Mouse (Mus musculus) left cerebral cortex, postnatal 4 days (tissue): Measurements from ENCODE around the gene Fer. TPM values are rescaled to one million over a fixed set of nuclear protein-coding genes. Genes with fewer than 3 reads are reported as not detected.
A peak's percentile ranks its signal among the peaks of the same experiment; 100 is the strongest.

Experiments used
- DNase-seq: peaks from one replicate; pipeline ENCODE4 v3.0.0-alpha.2; 2022
- intact Hi-C: fragments of 180-260 bp; cut with DNase I; formaldehyde crosslinking; loops from one replicate; pipeline ENCODE4 v1.15.1; 2025
- total RNA-seq, 2 experiments: library from RNA; stranded (reverse); gene quantifications; 2 replicates each; pipeline ENCODE4 v1.2.3; 2021

Gene Fer
- total RNA-seq, 2 experiments from 2014 or later: 43.3 to 44.6 TPM

DNA sequence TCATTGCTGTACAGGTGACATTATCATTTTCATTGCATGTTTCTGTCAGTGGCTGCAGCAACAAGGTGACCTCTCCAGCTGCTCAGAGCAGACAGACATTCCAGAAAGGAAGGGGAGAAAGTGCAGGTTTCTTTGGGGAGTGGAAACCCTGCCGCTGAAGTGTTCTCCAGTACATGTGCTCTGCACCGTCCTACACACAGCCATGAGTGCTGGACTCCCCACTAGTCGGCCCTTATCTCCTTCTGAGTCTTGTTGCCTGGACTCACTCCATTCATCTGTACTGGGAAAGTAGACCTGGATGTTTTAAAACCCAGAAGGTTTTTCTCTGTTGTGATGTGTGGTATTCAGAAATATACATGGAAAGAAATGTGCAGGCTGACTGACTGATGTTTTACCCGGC, 109.3 kb downstream of the Fer start:
- DNase-seq: no peak
- intact Hi-C loops: no loop called here

DNA sequence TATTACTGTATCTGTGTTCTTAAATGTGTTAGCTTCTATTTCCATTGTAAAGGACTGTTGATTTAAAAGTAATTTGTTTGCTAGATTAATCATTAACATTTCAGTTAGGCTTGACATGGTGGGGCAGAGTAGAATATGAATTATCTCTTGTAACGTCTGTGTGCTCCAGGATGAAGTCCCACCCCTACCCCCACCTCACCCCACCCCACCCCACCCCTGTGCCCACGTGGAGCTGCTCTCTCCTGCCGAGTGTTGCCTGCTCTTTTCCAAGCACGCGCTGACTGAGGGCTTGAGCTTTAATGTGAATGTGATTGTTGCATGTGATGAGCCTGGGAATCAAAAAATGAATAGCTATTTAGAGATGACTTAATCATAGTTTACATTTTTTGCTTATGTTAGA, 110.9 kb downstream of the Fer start:
- intact Hi-C loops: no loop called here
- no peak for DNase-seq

DNA sequence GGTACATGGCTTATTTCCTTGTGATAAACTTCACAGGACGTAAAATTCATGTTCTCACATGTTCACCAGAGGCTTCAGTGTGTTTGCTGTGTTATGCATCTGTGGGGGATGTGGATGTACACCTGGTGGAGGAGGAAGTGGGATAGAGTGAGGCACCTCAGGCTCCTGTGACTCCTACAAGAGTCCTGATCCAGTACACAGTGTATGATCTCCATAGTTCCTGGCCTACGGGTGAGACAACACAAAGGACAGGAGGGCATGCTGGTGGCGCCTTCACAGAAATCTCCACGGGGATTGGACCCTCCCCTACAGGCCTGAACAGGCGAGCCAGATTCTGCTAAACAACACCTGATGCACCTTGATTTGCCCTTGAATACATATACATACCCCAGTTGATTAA, 111.4 kb downstream of the Fer start:
- intact Hi-C loops: no loop called here
- DNase-seq: no peak

DNA sequence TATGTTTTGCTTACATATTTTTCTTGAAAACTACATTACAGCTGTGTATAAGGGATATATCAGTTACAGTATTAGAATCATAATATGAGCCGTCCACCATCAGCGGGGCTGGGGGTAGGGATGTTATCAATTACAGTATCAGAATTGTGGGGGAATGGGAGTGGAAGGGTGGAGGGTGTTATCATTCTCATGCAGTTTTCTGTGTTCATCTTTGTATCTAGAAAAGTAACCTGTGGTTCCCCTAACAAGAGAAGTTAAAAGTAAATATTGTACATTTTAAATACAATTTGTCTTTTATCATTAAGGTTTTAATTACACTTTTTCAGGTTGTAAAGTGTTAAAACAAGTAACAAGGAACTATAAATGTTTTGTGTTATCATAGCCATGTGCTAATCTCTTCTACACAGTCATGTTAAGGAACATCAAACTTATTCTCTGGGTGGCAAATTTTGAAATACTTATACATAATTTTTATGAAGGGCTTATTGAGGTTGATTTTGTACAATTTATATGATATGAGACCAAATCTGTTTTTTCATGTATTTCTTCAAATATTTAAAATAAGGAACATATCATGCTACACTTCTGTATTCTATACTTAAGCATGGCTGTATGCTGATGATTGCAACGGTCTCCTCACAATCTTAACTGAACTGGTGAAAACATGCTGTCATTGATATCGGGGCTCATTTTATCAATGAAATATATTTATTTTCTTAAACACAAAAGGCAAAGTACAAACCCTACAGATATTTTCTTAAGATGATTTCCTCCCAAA, 116.1 kb downstream of the Fer start:
- intact Hi-C loops: no loop called here
- no peak for DNase-seq

DNA sequence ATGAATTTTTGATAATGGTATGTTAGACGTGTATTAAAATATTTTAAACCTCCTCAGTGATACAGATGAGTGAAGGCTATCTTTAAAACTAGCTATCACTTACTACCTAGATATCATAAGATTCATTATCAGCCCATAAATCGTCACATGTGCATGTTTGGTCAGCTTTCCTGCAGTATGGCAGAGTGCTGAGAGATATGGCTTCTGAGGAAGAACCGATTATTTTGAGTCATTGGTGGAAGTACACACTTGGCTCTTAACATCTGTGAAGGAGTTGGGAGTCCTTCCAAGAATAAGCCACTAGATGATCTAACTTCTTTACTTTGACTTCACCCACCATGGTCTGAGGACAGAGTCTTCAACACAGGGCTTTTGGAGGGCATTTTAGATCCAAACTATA, 117.3 kb downstream of the Fer start:
- intact Hi-C loops: no loop called here
- DNase-seq: no peak

DNA sequence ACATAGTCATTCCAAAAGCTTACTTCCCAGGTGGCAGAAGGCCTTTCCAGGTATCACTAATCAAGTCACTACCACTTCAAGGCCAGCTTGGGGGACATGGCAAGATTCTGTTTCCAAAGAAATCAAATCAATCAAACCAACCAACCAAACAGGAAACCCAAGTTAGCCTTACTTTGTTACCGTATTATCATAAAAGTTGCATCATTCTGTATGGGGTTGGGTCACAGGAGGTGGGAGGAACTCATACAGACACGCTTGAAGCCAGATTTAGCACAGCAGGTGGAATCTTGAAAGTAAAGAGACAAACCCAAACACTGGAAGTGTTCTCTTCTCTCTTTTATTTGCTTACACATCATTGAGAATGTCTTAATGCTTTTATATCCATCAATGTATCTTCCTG, 125.8 kb downstream of the Fer start:
- DNase-seq: no peak
- intact Hi-C loops: no loop called here

DNA sequence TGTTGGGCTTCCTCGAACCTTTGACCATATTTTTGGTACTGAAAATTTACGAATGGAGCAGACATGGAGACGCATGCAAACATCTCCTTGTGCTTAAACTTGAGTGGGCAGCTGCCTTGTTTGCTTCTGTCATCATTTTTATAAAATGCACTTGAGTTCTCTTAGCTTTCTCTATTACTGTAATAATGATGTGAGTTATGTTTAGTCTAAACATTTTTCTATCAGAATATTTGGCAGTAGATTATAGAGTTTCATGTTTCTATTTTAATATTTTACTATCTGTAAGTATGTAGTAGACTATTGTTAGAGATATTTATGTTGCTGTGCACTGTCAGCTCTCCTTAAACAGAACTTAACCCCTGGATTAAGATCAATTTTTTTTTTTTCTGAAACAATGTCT, 128.3 kb downstream of the Fer start:
- DNase-seq: no peak

DNA sequence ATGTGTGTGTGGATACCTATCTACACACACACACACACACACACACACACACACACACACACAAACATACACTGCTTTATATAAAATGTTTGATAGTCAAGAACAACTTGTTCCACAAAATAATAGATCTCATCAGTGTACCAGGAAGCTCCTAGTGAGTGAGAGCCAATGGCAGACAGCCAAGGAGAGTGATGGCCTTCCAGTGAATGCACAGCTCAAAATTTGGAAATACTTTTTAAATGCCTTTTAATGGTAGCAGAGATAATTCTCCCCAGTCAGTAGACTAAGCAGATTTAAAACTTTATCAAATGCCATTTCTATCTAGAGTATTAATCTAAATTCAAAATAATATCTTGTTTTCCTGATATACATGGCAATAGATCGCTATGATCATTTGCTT, 133.1 kb downstream of the Fer start:
- intact Hi-C loops: no loop called here
- no peak for DNase-seq

More for the DNA sequence above, 128.3 kb downstream of the Fer start:
- intact Hi-C loops: no loop called here

DNA sequence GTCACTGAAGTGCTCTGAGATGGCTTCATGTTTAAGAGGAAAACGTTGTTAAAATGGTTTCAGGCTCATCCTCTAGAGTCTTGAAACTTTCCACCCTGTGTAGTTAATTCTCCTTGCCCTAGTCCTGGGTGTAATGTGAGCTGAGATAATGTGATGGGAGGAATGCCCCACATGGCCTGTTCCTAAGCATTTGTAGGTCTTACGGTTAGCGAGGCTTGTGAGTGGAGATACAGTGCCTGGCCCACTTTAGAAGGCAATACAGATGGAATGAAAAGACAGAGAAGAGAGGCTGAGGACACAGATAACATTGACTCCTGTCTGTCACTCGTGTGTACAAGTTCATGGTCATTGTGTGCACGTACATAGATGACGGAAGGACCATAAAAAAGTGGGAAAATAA, 134.8 kb downstream of the Fer start:
- intact Hi-C loops: no loop called here
- DNase-seq: no peak

DNA sequence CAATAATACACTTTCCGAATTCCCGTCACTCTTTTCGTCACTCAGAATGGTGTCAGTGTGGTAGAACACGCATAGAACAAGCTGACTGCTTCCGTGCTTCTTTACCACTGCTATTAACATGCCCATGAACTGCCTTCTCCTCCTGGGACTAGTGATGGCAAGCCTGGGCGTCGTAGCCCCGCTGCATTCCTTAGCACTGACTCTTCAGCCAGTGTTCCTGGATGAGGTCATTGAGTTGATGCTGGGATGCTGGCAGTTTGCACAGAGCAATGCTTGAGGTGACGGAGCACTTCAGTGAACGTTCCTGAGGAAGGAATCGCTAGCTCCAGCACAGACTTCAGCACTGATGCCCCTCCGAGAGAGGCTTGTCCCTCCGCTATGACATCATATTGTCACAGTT, 140.6 kb downstream of the Fer start:
- no peak for DNase-seq
- intact Hi-C loops: no loop called here

DNA sequence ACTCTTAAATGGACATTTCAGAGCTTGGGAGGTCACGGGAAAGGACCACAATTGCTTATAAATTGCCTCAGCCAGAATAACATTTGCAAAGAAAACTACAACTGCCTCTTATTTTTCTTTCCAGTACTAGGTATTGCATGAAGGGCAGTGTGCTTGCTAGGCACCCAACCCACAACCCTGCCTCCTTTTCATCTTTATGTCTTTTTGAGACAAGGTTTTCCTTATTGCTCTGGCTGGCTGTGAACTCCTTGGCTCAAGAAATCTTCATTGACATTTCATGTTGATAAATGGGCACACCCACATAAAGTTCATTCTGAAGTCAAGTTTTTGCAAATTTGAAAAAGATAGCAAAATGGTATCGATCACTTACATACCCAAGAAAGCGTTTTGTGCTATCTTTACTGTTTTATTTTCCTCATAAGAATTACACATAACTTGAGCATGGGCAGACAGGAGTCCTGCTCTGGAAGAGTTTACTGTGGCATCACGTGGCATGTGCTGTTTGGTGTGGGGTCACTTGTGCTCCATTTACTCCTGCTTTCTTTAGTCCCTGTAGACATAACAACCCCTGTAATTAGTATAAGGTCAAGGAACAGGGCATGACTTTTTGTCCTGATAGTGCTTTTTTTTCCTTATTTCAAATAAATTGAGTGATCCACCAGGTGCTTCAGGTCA, 142.8 kb downstream of the Fer start:
- intact Hi-C loops: no loop called here
- DNase-seq: no peak

DNA sequence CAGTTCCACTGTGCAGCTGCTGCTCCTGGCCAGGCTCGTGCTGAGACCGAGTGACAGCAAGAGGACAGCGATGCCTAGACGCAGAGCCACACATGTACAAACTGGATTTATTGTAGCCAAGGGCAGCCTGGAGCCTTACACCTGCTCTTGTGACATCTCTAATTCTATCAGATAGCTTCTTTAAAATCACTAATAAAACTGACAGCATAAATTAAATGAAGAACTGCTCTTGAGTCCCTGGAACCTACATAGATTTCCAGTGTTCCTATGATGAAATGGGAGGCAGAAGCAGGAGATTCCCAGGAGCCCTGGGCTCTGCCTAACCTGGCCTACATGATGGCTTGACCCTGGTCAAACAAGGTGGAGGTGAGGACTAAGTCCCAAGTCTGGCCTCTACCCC, 153.7 kb downstream of the Fer start:
- no peak for DNase-seq
- intact Hi-C loops: no loop called here

DNA sequence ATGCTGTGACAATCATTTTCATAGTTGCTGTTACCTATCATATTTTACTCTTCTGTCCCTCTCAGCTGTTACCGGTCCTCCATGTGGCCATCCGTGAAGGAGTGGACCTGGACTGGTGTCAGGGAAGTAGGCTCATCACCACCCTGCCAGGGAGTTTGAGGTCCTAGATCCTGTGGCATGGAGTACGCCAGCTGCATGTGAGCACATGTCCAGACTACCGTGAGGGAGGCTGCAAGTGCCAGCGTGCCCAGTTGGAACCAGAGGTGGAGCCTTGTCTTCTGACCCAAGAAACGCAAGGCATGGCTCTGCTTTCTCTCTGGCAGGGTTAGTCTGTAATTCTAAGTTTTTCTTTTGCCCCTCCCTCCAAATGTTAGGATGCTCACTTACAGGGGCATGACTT, 155.4 kb downstream of the Fer start:
- intact Hi-C loops: no loop called here

DNA sequence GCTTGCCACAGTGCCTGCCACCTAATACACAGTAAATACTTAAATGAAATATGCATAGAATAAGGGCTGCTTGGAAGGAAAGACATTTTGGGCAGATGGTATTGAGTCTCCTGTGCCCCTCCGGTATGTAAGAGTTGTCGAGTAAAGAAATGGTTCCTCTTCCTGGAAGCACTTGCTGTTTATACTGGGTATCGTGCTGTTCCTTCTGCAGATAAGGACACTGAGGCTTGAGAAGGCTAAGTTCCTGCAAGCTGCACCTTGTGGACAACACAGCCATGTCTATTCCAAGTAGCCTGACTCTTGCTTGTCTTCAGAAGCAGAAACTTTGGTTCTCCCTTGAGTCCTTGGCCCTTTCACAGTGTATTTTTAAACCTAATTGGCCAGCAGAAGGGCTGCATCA, 156.0 kb downstream of the Fer start:
- no peak for DNase-seq
- intact Hi-C loops: no loop called here

More for the DNA sequence above, 155.4 kb downstream of the Fer start:
- DNase-seq: no peak

DNA sequence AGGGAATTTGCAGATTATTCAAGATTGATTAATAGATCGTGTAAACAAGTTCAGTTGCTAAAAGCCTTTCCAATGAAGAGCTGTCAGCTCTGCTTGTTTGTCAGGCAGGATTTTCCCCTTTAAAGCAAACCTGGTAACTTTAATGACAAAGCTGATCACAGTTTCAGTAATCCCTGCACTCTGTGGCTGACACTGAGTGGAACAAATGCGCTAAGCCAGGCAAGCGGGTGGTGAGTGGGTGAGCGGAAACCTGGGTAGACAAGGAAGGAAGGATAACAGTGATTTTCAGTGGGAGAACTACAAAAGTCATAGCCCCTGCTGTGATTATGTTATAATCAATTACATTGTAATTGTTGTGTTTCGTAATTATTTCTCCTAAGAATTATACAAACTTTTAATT, 156.8 kb downstream of the Fer start:
- DNase-seq: no peak
- intact Hi-C loops: no loop called here

DNA sequence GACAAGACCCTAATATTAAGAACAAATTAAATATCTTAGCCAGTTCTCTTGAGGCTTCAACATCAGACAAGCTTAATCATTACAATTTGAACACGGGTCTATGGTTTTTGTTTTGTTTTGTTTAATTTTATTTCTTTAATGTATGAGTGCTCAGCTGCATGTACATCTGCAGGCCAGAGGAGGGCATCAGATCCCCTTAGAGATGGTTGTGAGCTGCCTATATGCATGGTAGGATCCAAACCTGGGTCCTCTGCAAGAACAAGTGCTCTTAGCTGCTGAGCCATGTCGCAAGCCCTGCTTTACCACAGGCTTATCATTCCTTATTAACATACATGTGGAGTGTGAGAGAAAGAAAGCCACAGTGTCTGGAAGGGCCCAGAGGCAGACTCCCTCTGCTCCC, 163.6 kb downstream of the Fer start:
- intact Hi-C loops: no loop called here
- no peak for DNase-seq

DNA sequence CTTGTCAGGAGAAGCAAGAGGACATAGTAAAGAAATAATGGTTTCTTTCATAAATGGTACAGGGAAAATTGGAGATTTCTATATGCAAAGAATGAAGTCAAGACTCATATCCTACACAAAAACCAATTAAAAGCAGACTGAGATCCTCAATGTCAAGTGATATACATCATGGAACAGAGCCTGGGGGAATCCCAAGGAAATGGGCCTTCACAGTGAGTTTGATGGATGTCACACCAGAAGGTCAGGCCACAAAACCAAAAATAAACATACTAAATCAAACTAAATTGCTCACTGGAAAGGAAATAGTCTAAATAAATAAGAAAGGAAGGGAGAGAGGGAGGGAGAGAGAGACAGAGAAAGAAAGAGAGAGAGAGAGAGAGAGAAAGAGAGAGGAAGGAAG, 178.9 kb downstream of the Fer start:
- intact Hi-C loops: no loop called here

DNA sequence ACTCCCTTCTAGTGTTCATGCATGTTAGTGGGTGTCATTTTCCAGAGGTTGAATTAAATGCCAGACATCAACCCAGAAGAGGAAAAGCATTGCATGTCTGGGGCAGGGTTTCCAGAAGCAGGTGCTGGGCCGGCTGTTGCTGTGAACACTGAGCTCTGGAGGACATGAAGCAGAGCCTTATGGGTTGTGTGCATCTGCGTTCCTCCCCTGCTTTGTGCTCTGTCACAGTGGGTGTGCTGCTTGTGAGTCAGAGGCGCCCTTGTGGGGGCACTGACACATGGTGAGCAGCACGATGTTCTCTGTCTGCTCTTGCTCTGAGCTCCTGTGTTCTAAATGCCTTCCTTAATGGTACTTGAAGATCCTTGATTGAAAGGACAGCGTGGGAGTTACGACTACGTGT, 182.5 kb downstream of the Fer start:
- intact Hi-C loops: no loop called here
- DNase-seq: peak; percentile 4

More for the DNA sequence above, 178.9 kb downstream of the Fer start:
- DNase-seq: no peak

DNA sequence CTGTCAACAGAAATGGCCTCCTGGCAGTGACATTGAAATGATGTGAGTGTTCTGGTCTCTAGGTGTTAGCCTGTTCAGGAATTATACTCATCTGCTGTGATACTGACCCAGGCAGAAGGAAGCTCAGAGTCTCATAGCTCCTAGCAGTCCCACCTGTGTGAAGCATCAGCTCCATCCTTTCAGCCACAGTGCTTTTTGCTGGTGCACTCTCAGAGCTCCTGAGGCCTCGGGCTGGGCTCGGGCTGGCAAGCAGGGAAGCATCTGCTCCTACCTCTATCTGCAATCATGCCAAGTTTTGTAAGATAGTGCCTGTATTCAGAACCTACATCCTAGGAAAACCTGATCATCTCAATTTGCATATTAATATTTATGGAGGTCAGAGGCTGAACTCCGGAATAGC, 183.7 kb downstream of the Fer start:
- intact Hi-C loops: no loop called here
- no peak for DNase-seq

DNA sequence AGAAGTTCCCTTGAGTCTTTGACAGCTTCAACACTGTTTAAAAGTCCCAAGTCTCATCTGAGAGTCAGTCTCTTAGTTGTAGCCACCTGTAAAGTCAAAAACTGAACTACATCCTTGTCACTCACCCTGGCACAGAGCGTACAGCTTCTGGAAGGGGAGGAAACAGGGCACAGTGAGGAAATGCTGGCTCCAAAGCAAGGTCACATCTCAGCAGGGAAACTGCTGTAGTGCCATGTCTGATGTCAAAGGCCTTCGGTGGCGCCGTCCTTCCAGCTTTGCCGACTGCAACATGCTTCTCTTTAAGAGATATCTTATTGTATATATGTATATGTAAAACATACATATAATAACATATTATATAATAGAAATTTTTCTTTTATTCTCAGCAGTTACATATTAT, 188.0 kb downstream of the Fer start:
- intact Hi-C loops: no loop called here
- DNase-seq: no peak

DNA sequence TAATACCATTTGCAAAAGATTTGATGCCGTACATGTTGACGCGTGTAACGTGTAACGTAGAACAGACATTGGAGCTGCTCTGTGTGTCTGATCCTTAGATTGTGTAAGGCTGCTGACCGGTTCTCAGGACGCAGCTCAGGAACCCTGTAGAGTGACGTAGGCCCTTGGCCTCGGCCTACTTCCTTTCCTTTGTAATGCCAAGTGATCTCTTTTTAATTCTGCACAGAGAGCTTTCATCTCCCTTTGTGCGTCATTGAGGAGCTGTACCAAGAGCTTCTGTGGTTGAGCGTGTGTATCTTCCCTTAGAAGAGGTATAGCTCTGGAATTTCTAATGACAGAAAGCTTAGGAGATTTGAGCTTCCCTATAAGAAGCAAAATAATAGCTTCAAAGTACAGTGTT, 190.8 kb downstream of the Fer start:
- intact Hi-C loops: no loop called here
- DNase-seq: no peak

DNA sequence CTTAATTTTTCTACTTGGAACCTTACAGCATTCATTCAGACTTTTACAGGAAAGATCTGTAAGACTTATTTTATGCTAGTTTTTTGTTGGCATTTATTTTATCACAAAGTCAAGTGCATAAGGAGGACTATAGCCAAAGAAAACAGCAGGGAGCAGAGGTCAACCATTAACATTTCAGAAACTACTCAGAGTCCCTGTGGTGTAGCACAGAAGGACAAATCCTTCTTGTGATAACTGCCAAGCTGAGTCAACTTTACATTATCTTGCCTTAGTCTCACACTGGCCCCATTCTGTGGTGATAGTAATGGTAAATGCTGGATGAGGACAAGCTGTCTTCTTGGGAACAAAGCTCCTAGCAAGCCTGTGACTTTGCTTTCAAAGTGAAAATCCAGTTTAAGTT, 197.7 kb downstream of the Fer start:
- intact Hi-C loops: no loop called here
- DNase-seq: no peak

DNA sequence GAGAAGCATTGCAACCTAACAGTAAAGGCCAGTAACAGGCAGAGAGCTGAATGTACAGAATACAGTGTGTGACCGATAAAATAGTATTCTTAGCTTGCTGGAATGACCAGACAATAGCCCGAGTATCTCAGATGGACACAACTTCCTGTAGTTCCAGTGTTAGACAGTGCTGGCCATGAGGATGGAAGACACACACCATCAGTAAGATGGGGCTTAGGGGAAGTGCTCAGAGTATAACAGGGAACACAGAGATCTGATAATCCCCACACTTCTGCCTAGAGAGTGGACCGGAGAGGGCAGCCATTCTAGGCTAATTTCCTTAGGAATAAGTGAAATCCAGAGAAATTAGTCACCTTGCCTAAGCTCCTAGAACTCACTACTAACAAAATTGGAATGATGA, 202.4 kb downstream of the Fer start:
- no peak for DNase-seq
- intact Hi-C loops: no loop called here
